Mouse (Mus musculus) cerebellum, adult 18-20 months (tissue): ENCODE measurements around the gene Rreb1.

Experiments
- DNase-seq, 2 experiments: peaks; one replicate each; pipeline ENCODE4 v3.0.0; 2021

Rreb1 gene

DNA sequence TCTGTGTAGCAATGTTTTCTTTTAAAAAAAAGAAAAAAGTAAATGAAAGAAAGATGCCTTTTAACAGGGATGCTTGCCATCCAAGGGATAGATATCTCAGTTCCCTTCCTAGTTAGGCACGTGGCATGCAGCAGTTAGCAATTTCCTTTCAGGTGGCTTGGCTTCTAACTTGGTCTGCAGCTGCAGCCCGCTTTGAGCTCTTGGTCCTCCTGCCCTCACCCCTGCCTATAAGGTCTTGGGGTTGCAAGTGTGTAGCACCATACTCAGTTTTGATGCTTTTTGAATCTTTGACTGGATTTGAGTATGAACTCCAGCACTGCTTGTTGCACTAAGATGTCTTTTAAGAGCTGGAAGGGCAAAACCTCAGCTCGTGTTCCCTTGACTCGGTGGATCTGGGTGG is 144.9 kb downstream of the Rreb1 start:
- no peak for DNase-seq

GRCm38 (mm10) chr13:37923643-37924460 is 145.7 kb downstream of the Rreb1 start:
- DNase-seq, result no peak

GRCm38 (mm10) chr13:37924461-37924948 is 146.3 kb downstream of the Rreb1 start:
- no peak for DNase-seq

- DNase-seq, result no peak
These were observed 148.2 kb downstream of the Rreb1 start for GRCm38 (mm10) chr13:37926394-37926793.

DNA sequence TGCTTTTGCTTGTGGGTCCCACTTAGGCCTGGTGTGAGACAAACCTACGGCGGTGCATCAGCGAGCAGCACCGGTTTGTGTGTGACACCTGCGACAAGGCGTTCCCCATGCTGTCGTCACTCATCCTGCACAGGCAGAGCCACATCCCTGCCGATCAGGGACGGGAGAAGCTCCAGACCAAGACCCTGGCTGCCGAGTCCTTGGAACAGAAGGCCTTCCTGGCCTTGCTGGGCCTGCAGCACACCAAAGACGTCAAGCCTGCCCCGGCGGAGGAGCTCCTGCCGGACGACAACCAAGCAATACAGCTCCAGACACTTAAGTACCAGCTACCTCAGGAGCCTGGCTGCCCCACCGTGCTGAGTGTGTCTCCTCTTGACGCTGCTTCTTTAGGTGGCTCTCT is 151.3 kb downstream of the Rreb1 start:
- no peak for DNase-seq

DNA sequence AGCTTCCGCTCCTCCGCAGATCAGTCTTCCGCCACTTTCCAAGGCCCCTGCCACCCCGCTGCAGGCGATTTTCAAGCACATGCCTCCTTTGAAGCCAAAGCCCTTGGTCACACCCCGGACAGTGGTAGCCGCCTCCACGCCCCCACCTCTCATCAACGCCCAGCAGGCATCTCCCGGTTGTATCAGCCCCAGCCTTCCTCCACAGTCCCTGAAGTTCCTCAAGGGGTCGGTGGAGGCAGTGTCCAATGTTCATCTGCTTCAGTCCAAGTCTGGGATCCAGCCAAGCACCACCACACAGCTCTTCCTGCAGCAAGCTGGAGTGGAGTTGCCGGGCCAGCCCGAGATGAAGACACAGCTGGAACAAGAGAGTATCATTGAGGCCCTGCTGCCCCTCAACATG is 151.9 kb downstream of the Rreb1 start:
- DNase-seq, result no peak

DNA sequence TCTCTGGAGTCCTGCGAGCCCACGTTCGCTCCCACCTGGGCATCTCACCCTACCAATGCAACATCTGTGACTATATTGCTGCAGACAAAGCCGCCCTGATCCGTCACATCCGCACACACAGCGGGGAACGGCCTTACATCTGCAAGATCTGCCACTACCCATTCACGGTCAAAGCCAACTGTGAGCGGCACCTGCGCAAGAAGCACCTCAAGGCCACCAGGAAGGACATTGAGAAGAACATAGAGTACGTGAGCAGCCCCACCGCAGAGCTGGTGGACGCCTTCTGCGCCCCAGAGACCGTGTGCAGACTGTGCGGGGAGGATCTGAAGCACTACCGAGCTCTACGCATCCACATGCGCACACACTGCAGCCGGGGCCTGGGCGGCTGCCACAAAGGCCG is 152.4 kb downstream of the Rreb1 start:
- no peak for DNase-seq

DNA sequence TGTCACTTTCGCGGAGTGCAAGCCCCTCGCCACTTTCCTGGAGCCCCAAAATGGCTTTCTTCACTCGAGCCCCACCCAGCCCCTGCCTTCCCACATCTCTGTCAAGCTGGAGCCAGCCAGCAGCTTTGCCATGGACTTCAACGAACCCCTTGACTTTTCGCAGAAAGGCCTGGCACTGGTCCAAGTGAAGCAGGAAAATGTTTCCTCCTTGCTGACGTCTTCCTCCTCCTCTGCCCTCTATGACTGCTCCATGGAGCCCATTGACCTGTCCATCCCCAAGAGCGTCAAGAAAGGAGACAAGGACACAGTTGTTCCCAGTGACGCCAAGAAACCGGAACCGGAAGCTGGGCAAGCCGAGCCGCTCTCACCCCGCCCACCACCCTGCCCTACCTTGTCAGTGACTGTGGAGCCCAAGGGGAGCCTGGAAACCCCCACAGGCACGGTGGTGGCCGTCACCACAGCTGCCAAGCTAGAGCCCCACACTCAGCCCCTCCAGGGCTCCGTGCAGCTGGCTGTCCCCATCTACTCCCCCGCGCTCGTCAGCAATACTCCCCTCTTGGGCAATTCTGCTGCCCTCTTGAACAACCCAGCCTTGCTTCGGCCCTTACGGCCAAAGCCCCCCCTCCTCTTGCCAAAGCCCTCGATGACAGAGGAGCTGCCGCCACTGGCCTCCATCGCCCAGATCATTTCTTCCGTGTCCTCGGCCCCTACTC is 153.2 kb downstream of the Rreb1 start:
- no peak for DNase-seq

DNA sequence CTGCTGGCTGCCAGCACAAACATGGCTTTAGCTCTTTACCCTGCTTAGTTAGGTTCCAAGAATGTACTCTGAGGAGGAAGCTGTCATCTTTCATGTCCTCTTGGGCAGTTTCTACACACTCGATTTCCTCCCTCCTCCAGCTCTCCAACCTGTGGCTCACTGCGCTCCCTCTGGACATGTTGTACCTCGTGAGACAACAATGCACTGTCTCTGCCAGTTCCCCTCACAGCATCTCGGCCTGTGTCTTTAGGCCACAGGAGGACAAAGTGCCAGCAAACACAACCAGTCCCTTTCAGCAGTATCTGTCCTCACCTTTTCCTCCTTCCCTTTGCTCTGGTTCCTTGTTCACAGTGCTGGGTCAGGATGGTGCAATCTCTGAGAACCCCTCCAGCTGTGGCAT is 155.9 kb downstream of the Rreb1 start:
- DNase-seq, result no peak

DNA sequence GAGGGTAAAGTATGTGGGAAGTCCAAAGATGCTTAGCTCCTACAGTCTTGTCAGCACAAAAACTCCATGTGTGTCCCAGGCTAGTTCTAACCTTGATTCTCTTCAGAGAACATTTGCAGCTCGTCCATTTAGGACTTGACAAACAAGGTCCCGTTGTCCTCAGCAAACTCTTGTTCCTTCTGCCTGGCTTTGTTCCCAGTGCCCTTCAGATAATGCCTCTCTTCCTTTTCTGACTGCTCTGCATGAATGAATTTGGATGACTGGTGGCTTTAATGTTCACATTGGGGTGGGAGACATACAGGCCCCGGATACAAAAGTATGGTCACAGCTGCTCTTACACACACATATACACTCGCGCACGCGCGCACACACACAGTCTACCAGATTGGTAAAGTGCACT is 156.7 kb downstream of the Rreb1 start:
- no peak for DNase-seq

GRCm38 (mm10) chr13:37936351-37936750 is 158.2 kb downstream of the Rreb1 start:
- no peak for DNase-seq

DNA sequence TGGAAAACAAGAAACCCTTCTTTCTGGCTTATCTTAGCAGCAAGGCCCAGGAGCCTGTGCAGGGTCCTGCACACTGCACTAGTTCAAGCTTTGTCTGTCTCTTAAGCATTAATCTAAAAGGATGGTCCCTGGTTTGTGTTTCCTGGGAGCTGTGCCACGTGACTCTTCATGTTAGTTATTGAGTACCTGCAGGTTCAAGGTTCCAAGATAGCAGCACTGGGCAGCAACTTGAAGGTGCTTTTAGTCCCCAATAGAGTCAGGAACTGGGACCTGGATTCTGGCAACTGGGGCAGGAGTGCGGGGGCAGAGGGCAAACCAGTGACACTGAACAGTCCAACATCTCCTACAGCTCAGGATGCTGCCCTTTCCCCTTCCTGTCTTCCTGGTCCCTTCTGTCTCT is 162.0 kb downstream of the Rreb1 start:
- no peak for DNase-seq

DNA sequence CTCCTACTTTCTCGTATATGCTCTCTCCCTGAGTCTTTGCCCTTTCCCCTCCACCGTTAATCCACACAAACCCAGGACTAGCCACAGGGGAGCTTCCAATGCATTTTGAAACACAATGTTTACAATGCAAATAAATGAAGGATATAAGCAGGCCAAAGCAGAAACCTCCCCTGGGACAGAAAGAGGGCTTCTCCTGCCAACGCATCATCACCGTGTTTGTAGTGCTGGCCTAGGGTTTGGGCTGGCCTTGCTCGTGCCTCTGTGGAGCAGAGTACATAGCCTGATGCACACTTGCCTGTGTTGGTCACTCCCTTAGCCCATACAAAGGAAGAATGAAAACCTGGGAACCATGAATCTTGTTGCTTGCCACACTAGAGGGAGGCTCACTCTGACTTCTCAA is 162.4 kb downstream of the Rreb1 start:
- no peak for DNase-seq

DNA sequence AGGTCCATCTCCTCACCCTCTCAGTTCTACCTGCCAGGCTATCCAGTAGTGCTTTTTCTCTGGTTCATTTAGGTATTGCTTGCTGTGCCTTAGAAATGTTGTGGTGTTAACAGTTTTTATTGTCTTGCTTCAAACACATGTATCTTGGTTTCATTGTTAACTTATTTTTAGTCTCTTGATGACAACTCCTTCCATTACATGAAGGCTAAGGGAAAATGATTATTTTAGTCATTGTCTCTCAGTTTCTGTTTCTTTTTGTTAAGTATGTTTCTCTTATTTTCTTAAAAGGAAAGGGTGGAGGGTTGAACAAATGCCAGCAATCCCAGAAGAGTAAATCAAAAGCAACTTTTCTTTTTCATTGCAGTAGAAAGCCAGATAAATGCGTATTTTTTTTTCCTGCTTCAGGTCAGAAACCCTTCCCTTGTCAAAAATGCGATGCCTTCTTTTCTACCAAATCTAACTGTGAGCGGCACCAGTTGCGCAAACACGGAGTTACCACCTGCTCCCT is 163.0 kb downstream of the Rreb1 start:
- no peak for DNase-seq

GRCm38 (mm10) chr13:37941950-37942886 is 164.0 kb downstream of the Rreb1 start:
- DNase-seq, result no peak

DNA sequence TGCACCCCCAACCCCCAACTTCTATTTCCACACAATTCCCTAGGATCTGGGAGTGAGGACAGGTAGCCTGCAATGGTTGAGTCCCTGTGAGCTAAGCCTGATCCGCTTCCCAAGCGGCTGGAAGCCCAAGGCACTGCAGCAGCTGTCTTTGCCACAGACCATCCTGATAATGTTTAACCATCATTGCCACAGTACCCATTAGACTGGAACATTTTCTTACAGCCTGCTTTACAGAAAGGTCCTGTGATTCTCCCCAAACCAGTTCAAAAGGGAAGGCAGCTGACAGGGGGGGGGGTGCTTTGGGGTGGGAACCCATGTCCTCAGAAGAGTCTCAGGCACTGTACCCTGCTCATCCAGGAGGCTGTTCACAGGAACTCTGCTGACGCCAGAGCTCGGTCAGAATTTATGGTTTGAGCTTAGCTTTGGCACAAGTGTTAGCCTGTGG is 164.7 kb downstream of the Rreb1 start:
- DNase-seq, result no peak

GRCm38 (mm10) chr13:37943466-37943865 is 165.3 kb downstream of the Rreb1 start:
- no peak for DNase-seq

DNA sequence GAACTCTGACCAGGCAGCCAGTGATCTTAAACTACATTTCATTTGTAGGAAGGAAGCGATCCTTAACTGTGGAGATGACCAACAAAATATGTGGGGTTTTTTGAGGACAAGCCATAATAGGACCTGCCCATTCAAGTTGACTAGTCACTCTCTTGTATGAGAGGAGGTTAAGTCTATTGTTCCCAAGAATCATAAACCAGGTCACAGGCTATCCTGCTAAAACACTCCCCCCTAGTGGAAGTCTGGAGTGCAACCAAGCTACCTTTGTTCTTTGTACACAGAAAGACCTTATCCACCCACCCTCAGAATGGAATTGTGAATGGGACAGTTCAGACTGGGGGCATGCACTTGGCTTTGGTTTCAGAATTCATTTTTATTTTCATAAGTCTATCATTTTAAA is 166.1 kb downstream of the Rreb1 start:
- DNase-seq, result no peak

DNA sequence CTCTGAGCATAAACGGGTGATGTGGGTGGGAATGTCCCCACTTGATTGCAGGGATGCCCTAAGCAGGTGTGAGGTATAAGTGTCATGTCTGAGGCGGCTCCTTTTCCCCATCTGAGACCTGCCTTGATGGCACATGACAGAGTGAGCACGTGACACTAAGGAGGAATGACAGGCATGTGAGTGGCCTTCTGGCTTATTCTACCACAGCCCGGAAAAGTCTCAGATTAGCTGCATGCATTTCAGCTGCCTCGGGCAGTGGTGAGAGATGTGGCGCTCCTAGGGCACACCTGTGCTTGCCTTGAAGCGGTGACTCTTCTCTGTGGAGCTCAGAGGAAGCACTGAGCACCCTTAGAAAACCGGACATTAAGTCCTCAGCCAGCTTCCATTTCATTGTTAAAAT is 167.2 kb downstream of the Rreb1 start:
- DNase-seq, result no peak

- DNase-seq, result peak; percentile 76 to 78
These were observed 168.5 kb downstream of the Rreb1 start for GRCm38 (mm10) chr13:37946734-37947133.

GRCm38 (mm10) chr13:37952981-37953380 is 174.8 kb downstream of the Rreb1 start:
- DNase-seq, result no peak

DNA sequence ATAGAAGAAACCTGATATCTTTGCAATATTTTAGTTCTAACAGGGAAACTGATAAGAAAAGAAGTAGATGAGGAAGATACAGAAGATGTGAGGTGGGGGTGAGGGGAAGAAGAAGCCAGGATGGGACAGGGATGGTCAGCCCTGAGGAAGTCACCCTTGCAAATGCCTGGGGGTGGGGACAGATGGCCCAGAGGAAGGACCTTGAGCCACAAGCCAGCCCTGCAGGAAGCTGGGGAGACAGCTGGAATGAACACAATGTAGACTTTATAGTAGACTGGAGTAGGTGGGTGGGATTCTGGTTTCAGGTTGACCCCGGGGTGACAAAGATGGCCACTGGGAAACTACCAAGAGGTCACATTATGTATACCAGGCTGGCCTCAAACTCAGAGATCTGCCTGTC is 176.1 kb downstream of the Rreb1 start:
- DNase-seq, result no peak
